Mouse (Mus musculus): Measurements from ENCODE around the gene Naa20.
A peak's percentile ranks its signal among the peaks of the same experiment; 100 is the strongest.
"Not testable (repeated sequence)": the region's sequence is repeated elsewhere in the genome, so short reads cannot be mapped to it uniquely, and the experiment has no call there.

The Naa20 gene

GRCm38 (mm10) chr2:145884913-145885785 lies 16.8 kb upstream of the Naa20 start:
- DNase-seq, result peak; percentile 46 to 50

GRCm38 (mm10) chr2:145887937-145888765 lies 13.7 kb upstream of the Naa20 start:
- peak; percentile 44 to 62 for DNase-seq

- DNase-seq, result no peak
These were observed 13.0 kb upstream of the Naa20 start for GRCm38 (mm10) chr2:145888766-145889480.

GRCm38 (mm10) chr2:145890571-145890970 lies 11.3 kb upstream of the Naa20 start:
- DNase-seq, result no peak

DNA sequence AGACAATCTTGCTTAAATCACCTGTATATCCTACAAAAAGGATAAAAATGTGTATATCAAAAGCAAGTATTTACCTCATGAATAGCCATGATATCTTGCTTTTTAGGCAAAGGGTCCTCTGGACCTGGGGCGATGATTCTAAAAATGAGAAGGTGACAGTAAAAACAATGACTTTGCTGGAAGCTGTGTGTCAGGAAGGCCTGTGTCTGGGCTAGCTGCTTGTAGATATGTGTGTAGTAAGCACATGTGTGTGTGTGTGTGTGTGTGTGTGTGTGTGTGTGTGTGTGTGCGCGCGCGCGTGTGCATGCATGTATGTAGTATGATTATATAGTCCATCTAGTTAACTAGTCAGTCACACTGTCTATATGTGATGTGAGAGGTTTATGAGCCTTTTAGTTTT lies 8.1 kb upstream of the Naa20 start:
- no peak for DNase-seq

DNA sequence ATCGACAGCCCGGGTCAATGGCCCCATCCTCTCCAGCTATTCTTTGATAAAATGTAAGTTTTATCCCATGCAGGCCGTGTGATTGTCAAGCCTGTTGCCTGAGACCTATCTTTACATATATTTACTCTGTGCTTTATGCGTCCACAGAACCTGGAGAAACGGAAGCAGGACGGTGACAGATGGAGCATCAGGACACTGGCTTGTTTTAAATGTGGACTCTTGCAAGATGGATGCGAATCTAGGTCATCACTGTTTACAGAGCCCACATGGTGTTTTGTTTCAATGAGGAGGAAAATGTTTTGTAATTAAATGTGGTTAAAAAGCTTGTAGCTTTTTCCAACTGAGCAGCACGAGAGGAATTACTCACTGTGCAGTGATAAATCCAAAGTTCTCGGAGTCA lies 3.8 kb upstream of the Naa20 start:
- DNase-seq, result no peak

- not testable (repeated sequence) for DNase-seq
These were observed 1.6 kb upstream of the Naa20 start for GRCm38 (mm10) chr2:145900318-145900717.

DNA sequence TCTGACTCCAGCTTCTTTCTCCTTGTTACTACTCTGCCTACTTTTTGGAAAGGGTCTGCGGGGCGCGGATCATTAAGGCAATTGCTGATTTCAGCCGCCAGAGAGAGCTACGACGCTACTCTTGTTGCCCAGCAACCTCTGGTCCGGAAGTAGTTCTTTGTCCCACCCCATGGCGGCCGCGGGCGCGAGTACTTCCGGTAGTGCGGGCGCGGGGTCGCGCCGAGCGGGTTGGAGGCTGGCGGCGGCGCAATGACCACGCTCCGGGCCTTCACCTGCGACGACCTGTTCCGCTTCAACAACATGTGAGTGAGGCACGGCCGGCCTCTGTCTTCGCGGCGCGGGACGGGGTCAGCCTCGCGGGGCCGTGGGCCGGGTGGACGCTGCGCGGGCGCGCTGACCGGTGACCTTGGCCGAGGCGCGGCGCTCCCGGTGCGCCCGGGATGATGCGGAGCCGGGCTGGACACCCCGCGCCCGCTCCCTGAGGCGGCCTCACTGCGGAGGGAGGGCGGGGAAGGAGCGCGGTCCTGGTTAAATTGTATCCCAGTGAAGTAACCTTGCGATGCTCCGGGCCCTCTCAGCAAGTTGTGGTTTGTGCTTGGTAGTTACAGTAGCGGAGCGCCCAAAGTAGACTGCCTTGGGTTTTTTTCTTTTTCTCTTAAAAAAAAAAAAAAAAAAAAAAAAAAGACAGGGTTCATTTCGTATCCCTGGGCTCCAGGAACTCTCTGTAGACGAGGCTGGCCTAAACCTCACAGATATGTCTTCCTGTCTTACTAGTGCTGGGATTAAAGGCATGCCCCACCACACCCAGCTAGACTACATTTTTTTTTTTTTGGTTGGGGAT lies 1.4 kb downstream of the Naa20 start:
- DNase-seq, result peak; percentile 87 to 91

DNA sequence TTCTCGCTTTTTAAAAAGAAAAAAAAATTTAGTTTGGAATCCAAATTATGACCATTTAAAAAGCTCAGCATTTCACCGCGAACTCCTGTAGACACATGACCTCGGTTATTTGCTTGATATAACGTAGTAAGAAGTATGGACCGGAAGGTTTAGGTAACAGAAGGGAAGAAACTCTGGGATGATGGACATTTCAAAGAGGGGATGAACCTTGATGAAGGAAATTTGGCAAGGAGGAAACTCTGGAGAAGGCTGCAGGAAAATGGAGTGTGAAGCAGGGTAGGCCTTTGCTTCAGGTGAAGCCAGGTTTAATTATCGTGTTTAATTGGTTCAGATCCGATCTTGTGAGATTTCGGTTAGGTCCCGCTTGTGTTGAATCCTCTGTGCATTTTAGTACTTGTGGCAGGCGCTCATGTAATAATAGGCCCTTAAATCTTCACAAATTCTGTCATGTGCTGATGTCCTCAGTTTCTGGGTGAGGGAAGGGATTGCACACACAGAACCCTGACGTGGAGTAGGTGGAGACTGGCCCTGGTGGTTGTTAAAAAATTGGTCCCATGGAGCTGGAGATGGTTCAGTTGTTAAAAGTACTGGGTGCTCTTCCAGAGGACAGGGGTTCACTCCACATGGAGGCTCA lies 2.2 kb downstream of the Naa20 start:
- no peak for DNase-seq

DNA sequence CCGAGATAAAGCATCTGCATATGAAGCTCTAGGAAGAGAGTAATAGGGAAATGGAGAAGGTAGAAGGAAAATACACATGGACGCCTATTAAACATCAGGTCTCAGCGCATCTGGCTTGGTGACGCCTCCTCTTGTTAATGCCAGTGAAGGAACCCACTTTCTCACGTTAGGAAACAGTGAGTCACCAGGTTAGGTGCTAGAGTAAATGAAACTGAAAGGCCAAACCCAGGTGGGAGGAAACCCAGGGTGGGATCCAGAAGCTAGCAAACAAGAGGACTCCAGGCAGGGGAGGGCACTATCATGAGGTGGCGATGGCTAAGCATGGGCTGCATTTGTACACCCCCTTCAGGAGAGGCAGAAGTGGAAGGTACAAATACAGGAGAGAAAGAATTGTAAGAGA lies 3.3 kb downstream of the Naa20 start:
- DNase-seq, result no peak

DNA sequence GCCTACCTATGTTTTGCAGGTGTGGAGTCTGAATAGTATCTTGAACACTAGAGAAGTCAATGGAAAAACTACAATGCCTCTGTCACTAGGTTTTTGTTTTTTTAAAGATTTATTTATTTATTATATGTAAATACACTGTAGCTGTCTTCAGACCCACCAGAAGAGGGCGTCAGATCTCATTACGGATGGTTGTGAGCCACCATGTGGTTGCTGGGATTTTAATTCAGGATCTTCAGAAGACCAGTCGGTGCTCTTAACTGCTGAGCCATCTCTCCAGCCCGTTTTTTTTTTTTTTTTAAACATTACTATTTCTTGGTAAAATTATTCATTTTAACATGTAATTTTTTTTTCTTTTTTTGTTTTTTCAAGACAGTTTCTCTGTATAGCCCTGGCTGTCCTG lies 4.0 kb downstream of the Naa20 start:
- not testable (repeated sequence) for DNase-seq

DNA sequence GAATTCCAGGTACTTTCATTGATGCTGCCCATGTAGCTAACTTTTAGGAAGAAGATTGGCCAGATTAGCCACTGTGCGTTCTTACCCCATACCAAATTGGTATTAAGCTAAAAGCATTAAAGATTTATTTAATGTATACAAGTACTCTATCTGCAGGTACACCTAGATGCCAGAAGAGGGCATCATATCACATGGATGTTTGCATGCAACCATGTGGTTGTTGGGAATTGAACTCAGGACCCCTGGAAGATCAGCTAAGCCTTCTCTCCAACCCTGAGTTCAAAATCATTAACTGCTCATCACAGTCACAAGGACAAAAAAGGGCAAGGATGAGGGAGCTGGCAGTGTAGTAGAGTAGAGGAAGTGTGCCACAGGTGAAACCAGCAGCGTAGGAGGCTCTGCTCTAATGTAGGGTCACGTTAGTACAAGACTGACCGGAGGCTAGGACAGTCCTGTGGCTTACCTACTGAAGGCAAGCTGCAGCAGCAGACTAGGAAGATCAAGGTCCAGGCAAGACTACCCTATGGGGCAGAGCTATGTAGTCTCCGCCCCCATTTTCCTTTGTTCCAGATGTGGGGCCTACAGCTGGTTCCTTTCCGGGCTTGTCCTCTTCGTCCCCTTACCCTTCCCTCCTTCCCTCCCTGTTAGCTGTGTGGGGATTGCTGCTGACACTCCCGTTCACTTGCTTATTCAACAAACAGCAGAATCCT lies 19.2 kb downstream of the Naa20 start:
- DNase-seq, result no peak

DNA sequence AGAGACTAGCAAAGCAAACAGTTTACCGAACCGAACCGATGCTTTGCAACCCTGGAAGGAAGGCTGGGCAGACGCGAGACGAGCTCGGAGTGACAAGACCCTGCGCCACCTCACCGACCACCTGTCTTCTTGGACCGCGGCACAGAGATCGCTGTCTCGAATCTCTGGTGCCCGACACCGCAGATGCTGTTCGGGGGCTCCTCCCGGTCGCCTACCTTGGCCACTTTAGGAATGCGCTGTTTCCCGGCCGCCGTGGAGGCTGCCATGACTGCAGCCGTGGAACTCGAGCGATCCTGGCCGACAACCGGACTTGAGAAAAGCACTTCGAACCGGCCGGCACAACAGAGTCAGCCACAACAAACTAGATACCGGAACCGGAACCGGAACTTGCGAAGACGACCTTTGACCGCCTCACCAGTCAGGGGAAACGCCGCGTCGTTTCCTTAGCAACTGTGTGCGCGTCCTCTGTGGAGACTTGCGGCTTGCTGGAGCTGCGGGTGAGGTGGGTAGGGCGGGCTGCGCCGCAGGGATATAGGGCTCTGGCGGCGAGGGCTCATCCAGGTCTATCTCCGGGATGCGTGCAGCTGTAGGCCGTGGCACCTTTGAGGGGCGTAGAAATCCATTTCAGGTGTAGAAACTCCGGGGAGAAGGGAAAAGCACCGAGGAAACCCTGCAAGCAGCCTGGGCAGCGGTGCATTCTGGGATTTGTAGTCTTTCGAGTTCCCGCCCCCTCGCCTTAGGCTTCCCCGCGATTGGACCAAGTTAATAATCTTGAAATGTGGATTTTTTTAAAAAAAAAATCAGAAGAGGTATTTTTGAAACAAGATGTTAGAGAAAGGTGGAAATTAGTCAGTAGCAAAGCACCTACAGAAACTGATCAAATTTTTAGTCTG lies 32.7 kb downstream of the Naa20 start, which contains the start of the genes Cfap61 and Crnkl1:
Cfap61 (plus strand) TSS at position 446 of the 893 bp plus-strand sequence.
Crnkl1 (minus strand) TSS at position 676 of the 893 bp plus-strand sequence.
- DNase-seq, result peak; percentile 93 to 95

GRCm38 (mm10) chr2:145936975-145937374 lies 35.1 kb downstream of the Naa20 start:
- DNase-seq, result no peak

GRCm38 (mm10) chr2:145941403-145941802 lies 39.5 kb downstream of the Naa20 start:
- no peak for DNase-seq

DNA sequence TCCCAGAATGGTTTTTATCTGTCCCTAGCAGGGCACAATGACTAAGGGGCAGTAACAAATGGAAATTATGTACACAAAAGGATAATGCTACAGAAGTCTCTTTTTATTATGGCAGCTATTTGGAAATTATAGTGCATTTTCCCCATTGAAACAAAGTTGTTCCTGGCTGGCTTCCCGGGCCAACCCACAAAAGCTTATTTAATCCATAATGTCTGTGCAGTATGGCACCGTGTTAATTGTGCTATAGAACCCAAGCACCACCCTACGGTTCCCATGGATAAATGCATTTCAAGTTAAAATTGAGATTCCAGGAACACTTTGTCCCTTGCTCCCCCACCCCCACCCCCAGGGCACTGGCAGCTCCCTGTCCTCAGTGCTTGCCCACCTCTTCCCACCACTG lies 42.4 kb downstream of the Naa20 start:
- no peak for DNase-seq

DNA sequence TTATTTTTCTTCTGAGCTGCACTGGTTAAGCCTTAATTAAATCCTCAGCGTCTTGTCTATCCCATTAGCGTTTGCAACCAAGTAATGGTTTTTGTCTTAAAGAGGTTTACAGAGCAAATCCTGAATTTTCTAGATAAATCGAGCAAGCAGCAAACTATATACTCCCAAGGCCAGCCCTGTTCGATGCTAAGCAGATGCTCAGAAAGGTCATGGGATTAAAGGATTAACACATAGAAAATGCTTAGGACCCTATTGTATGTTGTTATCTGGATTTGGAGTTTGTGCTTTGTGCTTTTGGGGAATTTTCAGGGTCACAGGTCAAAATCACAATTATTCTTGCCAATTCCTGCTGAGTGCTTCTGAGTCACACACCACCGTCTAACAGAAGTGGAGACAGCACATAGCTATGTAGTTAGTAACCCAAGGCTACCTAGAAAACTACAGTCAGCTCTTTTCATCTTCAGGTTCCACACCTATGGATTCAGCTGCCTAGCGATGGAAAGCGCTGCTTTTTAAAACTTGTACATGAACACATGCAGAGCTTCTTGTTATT lies 46.6 kb downstream of the Naa20 start:
- no peak for DNase-seq

DNA sequence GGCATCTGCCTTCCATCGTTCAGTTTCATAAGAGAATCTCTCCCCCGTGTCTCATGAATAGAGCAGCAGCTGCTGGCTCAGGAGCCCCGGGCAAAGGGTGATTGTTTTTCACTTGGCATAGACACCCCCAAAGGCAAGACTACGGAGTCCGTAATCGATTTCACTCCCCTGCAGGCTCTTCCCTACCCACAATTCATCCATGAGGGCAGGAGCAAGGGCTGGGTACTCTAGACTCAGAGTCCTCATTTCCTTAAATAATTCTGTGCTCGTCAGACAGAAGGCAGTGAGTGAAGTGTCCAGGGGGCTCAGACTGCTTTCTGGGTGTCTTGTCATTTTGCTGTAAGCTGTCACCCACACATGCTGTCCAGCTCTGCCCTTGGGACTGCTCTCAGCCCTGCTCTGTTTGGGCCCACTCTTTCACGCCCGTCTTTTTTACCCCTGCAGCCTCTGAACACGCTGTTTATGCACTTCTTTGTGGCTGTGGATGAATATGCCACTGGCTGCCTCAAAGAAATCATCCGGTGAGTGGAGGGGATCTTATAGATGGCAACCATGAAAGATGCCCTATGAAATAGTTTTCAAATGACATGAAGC lies 47.7 kb downstream of the Naa20 start:
- DNase-seq, result no peak

- no peak for DNase-seq
These were observed 48.3 kb downstream of the Naa20 start for GRCm38 (mm10) chr2:145950239-145950638.
